Mouse (Mus musculus) hindbrain, embryonic 11.5 days (tissue): Measurements from ENCODE around the gene Hnrnpa0. TPM values are rescaled to one million over a fixed set of nuclear protein-coding genes. Genes with fewer than 3 reads are reported as not detected.
A peak's percentile ranks its signal among the peaks of the same experiment; 100 is the strongest.

Experiments
- ATAC-seq: fragments of 200-750 bp; cut with Nextera tagmentation; 2 replicates; pipeline ENCODE4 v1.8.0; 2017; ENCODE audit warnings: mild to moderate bottlenecking, moderate TSS enrichment, moderate library complexity; ENCODE audit not compliant: low FRiP score
- DNase-seq: peaks from one replicate; pipeline ENCODE4 v3.0.0-alpha.2; 2015; ENCODE audit warnings: low spot score
- H3K27ac ChIP-seq: fragments of 300-500 bp; sonication (generic); 2 replicates; pipeline ENCODE4 v1.5.1; 2014; ENCODE audit warnings: mild to moderate bottlenecking, low read depth, low read length
- H3K27me3 ChIP-seq: fragments of 300-500 bp; sonication (generic); 2 replicates; pipeline ENCODE4 v1.6.1; 2014; ENCODE audit warnings: mild to moderate bottlenecking, low read length, moderate library complexity, mixed read lengths; ENCODE audit not compliant: control insufficient read depth, insufficient read depth
- H3K36me3 ChIP-seq: fragments of 300-500 bp; sonication (generic); 2 replicates; pipeline ENCODE4 v1.6.1; 2014; ENCODE audit warnings: mild to moderate bottlenecking, low read length, moderate library complexity, mixed read lengths; ENCODE audit not compliant: control insufficient read depth, insufficient read depth
- H3K4me1 ChIP-seq: fragments of 300-500 bp; sonication (generic); replicated peaks from 2 replicates; pipeline ENCODE4 v1.6.1; 2014; ENCODE audit warnings: low read length, mixed read lengths; ENCODE audit not compliant: control insufficient read depth, insufficient read depth
- H3K4me2 ChIP-seq: fragments of 300-500 bp; sonication (generic); replicated peaks from 2 replicates; pipeline ENCODE4 v1.6.1; 2014; ENCODE audit warnings: mild to moderate bottlenecking, low read depth, low read length
- H3K4me3 ChIP-seq: fragments of 300-500 bp; sonication (generic); 2 replicates; pipeline ENCODE4 v1.5.1; 2014; ENCODE audit warnings: low read depth, low read length
- H3K9ac ChIP-seq: fragments of 300-500 bp; sonication (generic); 2 replicates; pipeline ENCODE4 v1.6.1; 2014; ENCODE audit warnings: low read depth, low read length
- H3K9me3 ChIP-seq: fragments of 300-500 bp; sonication (generic); 2 replicates; pipeline ENCODE4 v1.6.1; 2016; ENCODE audit warnings: low read length; ENCODE audit not compliant: control insufficient read depth
- WGBS: fragments of 180-500 bp; shearing (Covaris S2); extraction: QIAGEN DNeasy Blood & Tissue Kit; methylation state at CpG from one replicate; pipeline ENCODE4 v1.1.7; 2014; 5-methylcytosine and 5-hydroxymethylcytosine counted together
- polyA plus RNA-seq: library from polyadenylated mRNA; unstranded; fragments of >200 nt; fragmentation: Nextera tagmentation; extraction: Ambion mirVana; gene quantifications from 2 replicates; pipeline ENCODE4 v1.2.1, GENCODE M21; 2014

Gene Hnrnpa0
- polyA plus RNA-seq, 1 experiment from 2014 or later: 61.9 TPM

- ATAC-seq (peak; percentile 71), DNase-seq (peak; percentile 54)
- Histone ChIP-seq H3K9me3 (no peaks in the 10 kb centered on the region), H3K4me2 (no peak overlapping the region), H3K4me1 (no peaks in the 10 kb centered on the region), H3K4me3 (no peak overlapping the region), H3K27me3 (no peaks in the 10 kb centered on the region), H3K9ac (no peak overlapping the region), H3K27ac (no peak overlapping the region), H3K36me3 (no peaks in the 10 kb centered on the region)
- WGBS: 29% methylated on average over 8 of the region's 8 CpGs
Measured at GRCm38 (mm10) chr13:58090643-58091042, 37.7 kb downstream of the Hnrnpa0 start.

- no peak overlapping the region for H3K27ac ChIP-seq
- no peak overlapping the region for H3K9ac ChIP-seq
- WGBS: 93% methylated on average over 5 of the region's 5 CpGs
- DNase-seq: no peak
- H3K9me3 ChIP-seq: no peaks in the 10 kb centered on the region
- no peak overlapping the region for H3K4me3 ChIP-seq
- no peak overlapping the region for H3K4me2 ChIP-seq
- no peaks in the 10 kb centered on the region for H3K36me3 ChIP-seq
- ATAC-seq: no peak
- H3K4me1 ChIP-seq: no peaks in the 10 kb centered on the region
- H3K27me3 ChIP-seq: no peaks in the 10 kb centered on the region
Measured at GRCm38 (mm10) chr13:58084396-58084795, 44.0 kb downstream of the Hnrnpa0 start.

DNA sequence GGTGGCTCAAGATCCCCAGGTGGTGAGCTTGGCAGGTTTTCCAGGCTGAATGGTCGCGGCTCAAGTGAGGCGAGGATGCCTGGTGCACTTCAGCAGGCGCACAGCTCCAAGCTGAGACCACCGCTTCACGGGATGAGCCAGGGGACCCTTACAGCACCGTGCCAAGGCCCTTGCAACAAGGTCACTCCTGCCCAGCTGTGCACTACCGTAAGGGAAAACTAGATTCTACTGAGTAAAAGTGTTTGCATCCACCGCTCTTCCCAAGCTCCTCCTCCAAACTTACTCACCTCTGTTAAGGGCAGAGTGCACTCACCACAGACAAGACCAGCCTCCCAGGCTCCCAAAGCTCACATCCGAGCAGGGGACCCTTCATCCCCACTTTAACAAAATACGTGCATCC is 44.8 kb downstream of the Hnrnpa0 start:
- Histone ChIP-seq H3K4me2 (no peak overlapping the region), H3K4me3 (no peak overlapping the region), H3K9me3 (no peaks in the 10 kb centered on the region), H3K27me3 (no peaks in the 10 kb centered on the region), H3K27ac (no peak overlapping the region), H3K36me3 (no peaks in the 10 kb centered on the region), H3K9ac (no peak overlapping the region), H3K4me1 (no peaks in the 10 kb centered on the region)
- DNase-seq: no peak
- ATAC-seq: no peak
- 79% methylated on average over 11 of the region's 11 CpGs for WGBS

DNA sequence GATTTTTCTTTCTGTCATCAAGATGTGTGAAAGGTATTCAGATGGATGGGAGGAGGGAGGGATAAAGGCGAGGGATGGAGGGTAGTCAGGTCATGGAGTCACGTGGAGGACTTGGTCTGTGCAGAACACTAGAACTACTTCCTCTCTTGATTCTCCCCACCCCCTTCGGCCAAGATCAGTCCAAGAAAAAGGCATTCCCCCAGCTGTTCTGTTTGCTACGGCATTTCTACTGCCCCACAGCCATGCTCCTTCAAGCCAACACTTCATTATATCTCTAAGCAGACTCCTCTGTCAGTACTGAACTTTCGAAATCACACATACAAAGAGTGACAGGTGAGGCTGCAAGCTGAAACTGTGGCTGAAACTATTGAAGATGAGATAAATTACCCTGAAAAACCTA is 45.3 kb downstream of the Hnrnpa0 start:
- H3K9ac ChIP-seq: no peak overlapping the region
- no peaks in the 10 kb centered on the region for H3K36me3 ChIP-seq
- H3K9me3 ChIP-seq: no peaks in the 10 kb centered on the region
- H3K4me3 ChIP-seq: no peak overlapping the region
- H3K4me2 ChIP-seq: no peak overlapping the region
- ATAC-seq: no peak
- H3K27me3 ChIP-seq: no peaks in the 10 kb centered on the region
- H3K27ac ChIP-seq: no peak overlapping the region
- H3K4me1 ChIP-seq: no peaks in the 10 kb centered on the region
- DNase-seq: no peak
- 79% methylated on average over 5 of the region's 5 CpGs for WGBS

GRCm38 (mm10) chr13:58078361-58078760 is 50.0 kb downstream of the Hnrnpa0 start:
- no peaks in the 10 kb centered on the region for H3K36me3 ChIP-seq
- no peak overlapping the region for H3K9ac ChIP-seq
- H3K27ac ChIP-seq: no peak overlapping the region
- DNase-seq (no peak), ATAC-seq (no peak)
- H3K27me3 ChIP-seq: no peaks in the 10 kb centered on the region
- H3K4me1 ChIP-seq: no peaks in the 10 kb centered on the region
- H3K4me3 ChIP-seq: no peak overlapping the region
- H3K9me3 ChIP-seq: no peaks in the 10 kb centered on the region
- WGBS: 88% methylated on average over 5 of the region's 5 CpGs
- H3K4me2 ChIP-seq: no peak overlapping the region

Other genes with a start within 250 kb of the Hnrnpa0 start
- 17.0 and 19.0 TPM in 2 replicates for gene Spock1, start 220.2 kb downstream of the Hnrnpa0 start, polyA plus RNA-seq
- 3.8 and 3.9 TPM in 2 replicates for gene Klhl3, start 15.0 kb downstream of the Hnrnpa0 start, polyA plus RNA-seq
- 57.8 and 62.7 TPM in 2 replicates for gene Idnk, start 29.1 kb upstream of the Hnrnpa0 start, polyA plus RNA-seq
- 124 and 159 TPM in 2 replicates for gene Ubqln1, start 87.1 kb upstream of the Hnrnpa0 start, polyA plus RNA-seq
- 37.3 and 45.2 TPM in 2 replicates for gene Gkap1, start 147.1 kb upstream of the Hnrnpa0 start, polyA plus RNA-seq
- 1.4 and 2.5 TPM in 2 replicates for gene Kif27, start 230.6 kb upstream of the Hnrnpa0 start, polyA plus RNA-seq